Mouse (Mus musculus): Measurements from ENCODE around the gene Tpgs1. TPM values are rescaled to one million over a fixed set of nuclear protein-coding genes. Genes with fewer than 3 reads are reported as not detected.

Gene Tpgs1
- polyA plus RNA-seq, 1 experiment from 2014 or later, result 76.6 TPM

- Histone ChIP-seq H3K36me3 (peaks cover 56% of the 10 kb centered on the region), H3K27me3 (ENCODE audit: insufficient read depth, poor library complexity, severe bottlenecking) (peaks cover 32% of the 10 kb centered on the region), H3K4me3 (no peak overlapping the region), H3K4me1 (replicated peaks) (peaks cover 30% of the 10 kb centered on the region), H3K27ac (no peak overlapping the region), H3K9me3 (no peaks in the 10 kb centered on the region)
- no peak for DNase-seq (ENCODE audit: low spot score)
- 95% methylated on average over 1 of the region's 1 CpGs for WGBS
Observed at GRCm38 (mm10) chr10:79712029-79712428, 42.9 kb downstream of the Tpgs1 start.

DNA sequence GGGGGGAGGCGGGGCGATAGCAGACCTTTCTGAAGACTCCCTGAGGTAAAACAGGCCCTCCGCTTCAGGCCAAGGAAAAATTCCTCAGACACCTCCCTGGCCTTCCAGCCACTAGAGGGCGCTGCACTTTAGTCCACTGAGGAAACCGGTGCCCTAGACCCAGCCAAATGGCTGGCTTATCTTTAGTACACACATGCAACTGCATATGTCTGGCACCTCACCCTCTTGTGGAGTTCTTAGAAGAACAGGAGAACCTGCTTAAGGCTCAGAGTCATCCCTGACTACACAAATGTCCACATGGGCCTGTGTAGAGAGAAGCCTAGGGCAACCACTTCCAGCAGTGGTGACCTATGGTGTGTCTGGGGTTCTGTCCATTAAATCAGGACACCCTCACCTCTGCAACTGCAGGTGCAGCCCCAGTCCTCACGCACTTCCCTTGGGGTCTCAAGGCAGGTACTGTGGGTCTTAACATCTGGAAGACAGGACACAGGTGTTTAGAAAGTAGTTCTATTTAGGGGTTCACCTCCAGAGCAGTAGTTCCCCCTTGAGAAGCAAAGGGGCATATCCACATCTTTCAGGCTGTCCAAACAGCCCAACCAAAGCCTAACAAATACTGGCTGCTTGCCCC is 43.4 kb downstream of the Tpgs1 start:
- 13% methylated on average over 6 of the region's 6 CpGs for WGBS
- Histone ChIP-seq H3K4me3 (no peak overlapping the region), H3K27ac (no peak overlapping the region), H3K9me3 (no peaks in the 10 kb centered on the region), H3K36me3 (peaks cover 50% of the 10 kb centered on the region), H3K27me3 (ENCODE audit: insufficient read depth, poor library complexity, severe bottlenecking) (peaks cover 38% of the 10 kb centered on the region), H3K4me1 (replicated peaks) (peaks cover 30% of the 10 kb centered on the region)
- peak; percentile 81 for DNase-seq (ENCODE audit: low spot score)

- H3K9me3 ChIP-seq, result no peaks in the 10 kb centered on the region
- peaks cover 30% of the 10 kb centered on the region for H3K4me1 ChIP-seq (replicated peaks)
- DNase-seq (ENCODE audit: low spot score), result no peak
- peaks cover 44% of the 10 kb centered on the region for H3K27me3 ChIP-seq (ENCODE audit: insufficient read depth, poor library complexity, severe bottlenecking)
- H3K4me3 ChIP-seq, result no peak overlapping the region
- H3K27ac ChIP-seq, result no peak overlapping the region
- 47% methylated on average over 1 of the region's 1 CpGs for WGBS
- peaks cover 45% of the 10 kb centered on the region for H3K36me3 ChIP-seq
Observed at GRCm38 (mm10) chr10:79713163-79713562, 44.0 kb downstream of the Tpgs1 start.

DNA sequence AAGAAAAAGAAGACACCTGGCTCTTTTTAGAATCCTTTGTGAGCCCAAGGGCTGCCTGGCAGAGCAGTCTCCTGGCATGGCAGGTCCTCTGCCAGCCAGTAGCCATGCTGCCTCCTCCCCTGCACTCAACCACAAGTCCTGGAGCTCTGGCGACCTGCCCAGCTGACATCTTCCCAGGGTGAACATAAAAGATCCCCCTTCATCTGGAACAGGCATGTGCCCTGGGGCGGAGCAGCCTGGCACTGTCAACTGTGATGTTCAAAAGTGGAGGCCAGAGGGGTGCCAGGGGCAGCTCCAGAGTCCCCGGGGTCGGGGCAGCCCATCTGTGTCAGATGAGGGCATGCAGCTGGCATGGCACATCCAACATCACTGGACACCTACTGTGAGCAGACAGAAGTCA is 45.8 kb downstream of the Tpgs1 start:
- H3K27me3 ChIP-seq (ENCODE audit: insufficient read depth, poor library complexity, severe bottlenecking), result peaks cover 62% of the 10 kb centered on the region
- 65% methylated on average over 4 of the region's 4 CpGs for whole genome bisulfite sequencing

DNA sequence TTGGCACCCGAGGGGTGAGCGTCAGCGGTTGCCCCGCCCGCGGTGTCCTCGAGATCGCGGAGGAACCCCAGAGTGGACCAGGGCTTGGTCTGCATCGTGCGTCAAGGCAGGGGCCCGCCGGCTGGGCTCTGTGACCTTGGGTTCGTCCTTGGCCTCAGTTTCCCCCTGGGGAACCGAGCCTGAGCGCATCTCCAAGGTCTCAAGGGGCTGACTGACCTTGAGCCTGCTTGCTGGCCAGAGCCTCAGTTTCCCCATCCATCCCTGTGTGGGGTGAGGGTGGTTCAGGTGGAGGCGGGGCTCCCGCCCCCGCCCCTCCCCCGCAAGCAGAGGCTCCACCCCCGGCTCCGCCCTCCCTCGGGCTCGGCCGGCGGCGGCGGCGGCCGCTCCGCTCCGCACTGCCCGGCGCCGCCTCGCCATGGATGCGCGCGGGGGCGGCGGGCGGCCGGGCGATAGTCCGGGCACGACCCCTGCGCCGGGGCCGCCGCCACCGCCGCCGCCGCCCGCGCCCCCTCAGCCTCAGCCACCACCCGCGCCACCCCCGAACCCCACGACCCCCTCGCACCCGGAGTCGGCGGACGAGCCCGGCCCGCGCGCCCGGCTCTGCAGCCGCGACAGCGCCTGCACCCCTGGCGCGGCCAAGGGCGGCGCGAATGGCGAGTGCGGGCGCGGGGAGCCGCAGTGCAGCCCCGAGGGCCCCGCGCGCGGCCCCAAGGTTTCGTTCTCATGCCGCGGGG is 47.3 kb downstream of the Tpgs1 start, which contains the start of gene Hcn2:
Gene Hcn2, plus strand, starts transcription at position 381 of the 734 bp plus-strand sequence.
- DNase-seq (ENCODE audit: low spot score), result no peak
- peaks cover 25% of the 10 kb centered on the region for H3K4me1 ChIP-seq (replicated peaks)
- H3K9me3 ChIP-seq, result no peaks in the 10 kb centered on the region
- peaks cover 12% of the 10 kb centered on the region for H3K36me3 ChIP-seq
- H3K27me3 ChIP-seq (ENCODE audit: insufficient read depth, poor library complexity, severe bottlenecking), result peaks cover 64% of the 10 kb centered on the region
- WGBS, result 2% methylated on average over 84 of the region's 91 CpGs
- H3K27ac ChIP-seq, result peak within 1 kb of the TSS; percentile 64
- peak within 1 kb of the TSS; percentile 68 for H3K4me3 ChIP-seq

More for the DNA sequence above, 45.8 kb downstream of the Tpgs1 start:
- Histone ChIP-seq H3K36me3 (peaks cover 27% of the 10 kb centered on the region), H3K27ac (no peak overlapping the region), H3K4me3 (no peak overlapping the region), H3K4me1 (replicated peaks) (peaks cover 25% of the 10 kb centered on the region), H3K9me3 (no peaks in the 10 kb centered on the region)
- DNase-seq (ENCODE audit: low spot score), result no peak

- peak overlapping the region; percentile 68 for H3K4me3 ChIP-seq
- no peak for DNase-seq (ENCODE audit: low spot score)
- H3K36me3 ChIP-seq, result peaks cover 7% of the 10 kb centered on the region; the same call in 1 of the 2 replicates
- peaks cover 25% of the 10 kb centered on the region for H3K4me1 ChIP-seq (replicated peaks)
- WGBS, result under 1% methylated on average over 44 of the region's 44 CpGs
- no peaks in the 10 kb centered on the region for H3K9me3 ChIP-seq
- peak overlapping the region; percentile 64 for H3K27ac ChIP-seq
- H3K27me3 ChIP-seq (ENCODE audit: insufficient read depth, poor library complexity, severe bottlenecking), result peaks cover 64% of the 10 kb centered on the region
Observed at GRCm38 (mm10) chr10:79716988-79717355, 47.8 kb downstream of the Tpgs1 start.

DNA sequence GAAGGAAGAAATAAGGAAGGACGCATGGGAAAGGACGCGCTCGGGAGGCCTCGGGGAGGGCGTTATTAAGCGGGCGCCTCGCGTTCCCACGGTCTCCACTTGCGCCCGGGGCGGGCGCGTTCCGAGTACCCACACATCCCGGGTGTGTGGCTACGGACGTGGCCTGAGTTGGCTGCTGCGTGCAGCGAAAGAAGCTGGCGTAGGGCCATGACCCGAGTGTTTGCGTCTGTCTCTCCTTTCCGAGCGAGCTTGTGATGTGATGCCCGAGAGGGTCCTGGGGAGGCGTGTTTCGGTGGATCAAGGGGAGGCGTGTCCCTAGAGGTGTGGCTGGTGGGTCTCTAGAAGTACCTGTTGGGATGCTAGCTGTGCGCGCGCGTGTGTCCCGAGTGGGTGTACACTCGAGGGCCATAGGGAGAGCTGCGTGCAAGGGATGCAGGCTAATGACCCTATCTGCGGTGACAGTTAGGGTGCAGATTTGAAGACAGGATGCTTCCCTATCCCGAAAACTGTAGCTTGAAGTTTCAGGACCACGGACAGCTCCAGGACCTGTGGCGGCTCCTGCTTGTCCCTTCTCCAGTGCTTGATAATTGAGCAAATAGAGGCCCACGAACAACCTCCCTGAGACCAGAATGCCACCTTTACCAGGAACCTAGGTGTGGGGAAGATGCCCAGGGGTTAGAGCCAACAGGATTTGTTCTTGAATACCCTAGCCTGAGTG is 48.6 kb downstream of the Tpgs1 start:
- Histone ChIP-seq H3K36me3 (no peaks in the 10 kb centered on the region), H3K27ac (no peak overlapping the region), H3K27me3 (ENCODE audit: insufficient read depth, poor library complexity, severe bottlenecking) (peaks cover 64% of the 10 kb centered on the region), H3K4me3 (peak overlapping the region; percentile 68), H3K9me3 (no peaks in the 10 kb centered on the region), H3K4me1 (replicated peaks) (peaks cover 28% of the 10 kb centered on the region)
- DNase-seq (ENCODE audit: low spot score), result peak; percentile 76
- WGBS, result 6% methylated on average over 43 of the region's 43 CpGs

DNA sequence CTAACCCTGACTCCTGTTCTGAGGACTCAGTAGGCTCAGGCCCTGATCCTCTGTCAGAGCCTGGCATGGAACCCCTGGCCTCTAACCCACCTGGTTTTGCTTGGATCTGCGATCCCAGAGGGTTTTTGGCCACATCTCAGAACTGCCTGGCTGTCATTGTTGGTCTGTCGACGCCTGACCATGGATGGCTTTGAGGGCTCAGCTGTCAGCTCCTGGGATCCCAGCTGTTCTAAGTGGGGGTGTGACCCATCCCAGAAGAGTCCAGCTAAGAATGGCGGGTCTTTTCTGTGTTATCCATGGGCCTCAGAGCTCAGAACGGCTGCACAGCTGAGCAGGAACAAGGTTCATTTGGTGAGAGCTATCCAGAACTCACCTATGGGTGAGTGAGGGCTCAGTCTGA is 51.9 kb downstream of the Tpgs1 start:
- Histone ChIP-seq H3K27ac (no peak overlapping the region), H3K36me3 (no peaks in the 10 kb centered on the region), H3K27me3 (ENCODE audit: insufficient read depth, poor library complexity, severe bottlenecking) (peaks cover 41% of the 10 kb centered on the region), H3K4me3 (no peak overlapping the region), H3K9me3 (no peaks in the 10 kb centered on the region), H3K4me1 (replicated peaks) (peaks cover 34% of the 10 kb centered on the region)
- no peak for DNase-seq (ENCODE audit: low spot score)
- WGBS, result 60% methylated on average over 5 of the region's 5 CpGs

GRCm38 (mm10) chr10:79723047-79723446 is 53.9 kb downstream of the Tpgs1 start:
- Histone ChIP-seq H3K9me3 (0 out of 2 replicates have a peak, but pooled peaks cover 3% of the 10 kb centered on the region), H3K4me1 (replicated peaks) (peaks cover 21% of the 10 kb centered on the region), H3K27me3 (ENCODE audit: insufficient read depth, poor library complexity, severe bottlenecking) (peaks cover 22% of the 10 kb centered on the region), H3K4me3 (no peak overlapping the region), H3K27ac (no peak overlapping the region), H3K36me3 (no peaks in the 10 kb centered on the region)
- no peak for DNase-seq (ENCODE audit: low spot score)
- WGBS, result 53% methylated on average over 6 of the region's 6 CpGs

DNA sequence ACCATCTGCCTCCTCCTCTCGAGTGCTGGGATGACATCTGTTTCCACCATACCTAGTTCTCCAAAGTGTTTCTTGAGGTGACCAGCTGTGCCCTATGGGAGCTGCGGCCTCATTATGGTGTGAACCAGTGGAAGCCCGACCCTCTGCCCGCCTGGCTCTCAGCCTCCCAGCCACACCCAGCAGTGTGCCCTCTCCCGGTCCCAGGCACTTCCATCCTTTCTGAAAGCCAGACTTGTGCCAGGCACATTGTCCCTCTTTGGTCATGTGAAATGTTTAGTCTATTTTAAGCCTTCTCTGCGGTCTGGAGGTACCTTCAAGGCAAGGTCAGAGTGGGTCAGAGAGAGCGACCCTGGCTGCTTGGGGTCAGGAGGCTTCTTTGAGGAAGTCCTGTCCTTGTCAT is 54.5 kb downstream of the Tpgs1 start:
- H3K4me1 ChIP-seq (replicated peaks), result peaks cover 27% of the 10 kb centered on the region
- peaks cover 15% of the 10 kb centered on the region for H3K27me3 ChIP-seq (ENCODE audit: insufficient read depth, poor library complexity, severe bottlenecking)
- H3K36me3 ChIP-seq, result no peaks in the 10 kb centered on the region
- H3K4me3 ChIP-seq, result no peak overlapping the region
- H3K9me3 ChIP-seq, result 0 out of 2 replicates have a peak, but pooled peaks cover 3% of the 10 kb centered on the region
- WGBS, result 89% methylated on average over 7 of the region's 7 CpGs
- H3K27ac ChIP-seq, result no peak overlapping the region
- DNase-seq (ENCODE audit: low spot score), result no peak

Data from hindbrain, embryonic 10.5 days (tissue).